Mouse (Mus musculus): ENCODE measurements around the gene Tprn.

DNA sequence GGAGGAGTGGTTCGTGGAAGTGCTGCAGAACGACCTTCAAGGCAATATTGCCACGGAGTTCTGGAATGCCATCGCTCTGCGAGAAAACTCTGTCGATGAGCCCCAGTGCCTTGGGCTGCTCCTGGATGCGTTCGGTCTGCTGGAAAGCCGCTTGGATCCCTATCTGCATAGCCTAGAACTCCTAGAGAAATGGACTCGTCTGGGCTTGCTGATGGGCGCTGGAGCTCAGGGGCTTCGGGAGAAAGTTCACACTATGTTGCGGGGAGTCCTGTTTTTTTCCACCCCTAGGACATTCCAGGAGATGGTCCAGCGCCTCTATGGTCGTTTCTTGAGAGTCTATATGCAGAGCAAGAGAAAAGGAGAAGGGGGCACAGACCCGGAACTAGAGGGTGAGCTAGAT lies 10.6 kb downstream of the Tprn start:
- TF ChIP-seq GATA1 (IDR thresholded peaks at IDR 0.05; ENCODE audit: borderline replicate concordance, low read length) = no peak
- no peak for TF ChIP-seq FLI1 (IDR thresholded peaks at IDR 0.05; ENCODE audit: low read length)

Data from megakaryocyte, embryonic 14.5 days (primary cell).